1 mouse cellular context compared by ENCODE assay signal in genomic region chr5:24541144-24541569, GRCm38 (mm10).
TF ChIP-seq lines count a peak whose summit lies in the region.

No protein-coding gene starts in this region.

TF ChIP-seq in CH12.LX, 34 proteins besides CTCF, POLR2A, EP300 and RAD21 (continued from another document):
- TF ChIP-seq MYC (IDR thresholded peaks at IDR 0.05; ENCODE audit: low read depth, low read length) (no peak), ELF1 (IDR thresholded peaks at IDR 0.05; ENCODE audit: low read depth, low read length) (no peak), NRF1 (IDR thresholded peaks at IDR 0.05; ENCODE audit: low read depth, low read length) (no peak), NELFE (IDR thresholded peaks at IDR 0.05; ENCODE audit: low read depth, low read length) (no peak), ZC3H11A (IDR thresholded peaks at IDR 0.05; ENCODE audit: low read depth, low read length) (no peak), MAX (IDR thresholded peaks at IDR 0.05; ENCODE audit: low read length) (no peak)
TF ChIP-seq in CH12.LX: peak in this region for 0.
